Mouse (Mus musculus) testis, adult 2 months (tissue): ENCODE data around the gene Hcn4. TPM values are rescaled to one million over a fixed set of nuclear protein-coding genes. Genes with fewer than 3 reads are reported as not detected.

Experiments
- H3K27ac ChIP-seq: fragments of 200-500 bp; 2 replicates; pipeline ENCODE4 v1.5.1; 2012; ENCODE audit warnings: low read depth, low read length; ENCODE audit not compliant: control insufficient read depth, insufficient read depth
- H3K27me3 ChIP-seq: fragments of 200-500 bp; 2 replicates; pipeline ENCODE4 v1.6.1; 2012; ENCODE audit warnings: mild to moderate bottlenecking, low read length, moderate library complexity; ENCODE audit not compliant: control insufficient read depth, insufficient read depth
- H3K36me3 ChIP-seq: fragments of 200-500 bp; 2 replicates; pipeline ENCODE4 v1.6.1; 2012; ENCODE audit warnings: mild to moderate bottlenecking, low read length; ENCODE audit not compliant: control insufficient read depth, insufficient read depth
- H3K4me1 ChIP-seq: fragments of 200-500 bp; 2 replicates; pipeline ENCODE4 v1.6.1; 2012; ENCODE audit warnings: low read length; ENCODE audit not compliant: control insufficient read depth, insufficient read depth
- H3K4me3 ChIP-seq: fragments of 200-500 bp; 2 replicates; pipeline ENCODE4 v1.5.1; 2012; ENCODE audit warnings: low read depth, mild to moderate bottlenecking, low read length, moderate library complexity, mixed read lengths; ENCODE audit not compliant: control insufficient read depth
- CTCF ChIP-seq: fragments of 200-500 bp; IDR thresholded peaks from 2 replicates; pipeline ENCODE4 v1.5.1; 2012; ENCODE audit warnings: low read depth, mild to moderate bottlenecking, inconsistent platforms, low read length, moderate library complexity; ENCODE audit not compliant: control insufficient read depth, insufficient read depth, insufficient replicate concordance
- POLR2A ChIP-seq: fragments of 200-500 bp; IDR thresholded peaks from 2 replicates; pipeline ENCODE4 v1.6.1; 2012; ENCODE audit warnings: low read depth, mild to moderate bottlenecking, inconsistent platforms, low read length, moderate library complexity; ENCODE audit not compliant: control insufficient read depth
- polyA plus RNA-seq: library from polyadenylated mRNA; depleted of rRNA; stranded (reverse); fragments of >200 nt; gene quantifications from 2 replicates; pipeline ENCODE4 v1.2.3, GENCODE M21; 2012

Gene Hcn4
- polyA plus RNA-seq, 1 experiment, result 0.09 TPM

DNA sequence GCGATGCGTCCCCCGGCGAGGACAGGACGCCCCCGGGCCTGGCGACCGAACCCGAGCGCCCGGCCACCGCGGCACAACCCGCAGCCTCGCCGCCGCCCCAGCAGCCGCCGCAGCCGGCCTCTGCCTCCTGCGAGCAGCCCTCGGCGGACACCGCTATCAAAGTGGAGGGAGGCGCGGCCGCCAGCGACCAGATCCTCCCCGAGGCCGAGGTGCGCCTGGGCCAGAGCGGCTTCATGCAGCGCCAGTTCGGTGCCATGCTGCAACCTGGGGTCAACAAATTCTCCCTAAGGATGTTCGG lies 655 bp downstream of the Hcn4 start:
- Histone ChIP-seq H3K36me3 (no peaks in the 10 kb centered on the region), H3K27ac (no peak overlapping the region), H3K4me3 (no peak overlapping the region; the same call in 1 of the 2 replicates), H3K4me1 (peaks cover 17% of the 10 kb centered on the region), H3K27me3 (no peaks in the 10 kb centered on the region; the same call in 1 of the 2 replicates)
- TF ChIP-seq CTCF, result no peak
- no peak for TF ChIP-seq POLR2A

DNA sequence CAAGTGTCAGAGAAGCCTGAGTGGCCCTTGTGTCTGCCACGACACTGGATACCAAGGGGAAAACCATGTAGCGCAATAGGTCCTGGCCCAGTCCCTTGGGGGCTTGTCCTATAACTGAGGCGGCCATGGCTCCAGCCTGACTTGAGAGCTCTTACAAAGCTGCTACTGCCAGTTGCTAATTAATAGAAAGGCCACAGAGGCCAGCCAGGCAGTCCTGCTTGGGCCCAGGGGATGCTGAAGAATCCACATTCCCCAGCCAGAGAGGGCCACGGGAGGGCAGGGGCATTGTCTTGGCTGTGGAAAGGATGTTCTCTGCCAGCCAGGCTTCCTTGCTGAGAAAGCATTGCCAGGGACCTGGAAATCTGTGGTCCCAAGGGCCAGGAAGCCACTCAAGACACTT lies 6.4 kb downstream of the Hcn4 start:
- H3K4me1 ChIP-seq, result no peaks in the 10 kb centered on the region; the same call in 1 of the 2 replicates
- no peak overlapping the region for H3K4me3 ChIP-seq

DNA sequence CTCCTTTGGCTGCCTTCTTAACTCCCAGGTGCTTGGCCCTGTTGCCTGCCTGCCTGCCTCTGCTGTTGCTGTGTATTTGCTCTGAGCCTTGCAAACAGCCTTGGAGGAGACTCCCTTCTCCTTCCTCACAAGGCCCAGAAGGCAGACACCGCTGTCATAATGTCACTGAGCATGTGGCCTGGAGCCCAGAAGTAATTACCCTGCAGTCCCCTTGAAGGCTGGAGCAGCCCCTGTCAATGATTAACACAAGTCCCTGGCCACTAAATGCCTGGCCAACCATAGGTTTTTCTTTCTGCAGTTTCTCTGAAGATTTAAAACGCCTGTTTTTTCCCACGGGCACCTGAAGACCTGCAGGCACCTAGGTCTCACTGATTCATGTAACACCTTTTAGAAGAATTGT lies 9.7 kb downstream of the Hcn4 start:
- Histone ChIP-seq H3K4me1 (no peaks in the 10 kb centered on the region; the same call in 1 of the 2 replicates), H3K27me3 (no peaks in the 10 kb centered on the region), H3K36me3 (no peaks in the 10 kb centered on the region), H3K27ac (no peak overlapping the region), H3K4me3 (no peak overlapping the region)
- no peak for TF ChIP-seq POLR2A
- TF ChIP-seq CTCF, result no peak

More for the DNA sequence above, 6.4 kb downstream of the Hcn4 start:
- no peak for TF ChIP-seq POLR2A
- no peak for TF ChIP-seq CTCF
- H3K36me3 ChIP-seq, result no peaks in the 10 kb centered on the region
- no peak overlapping the region for H3K27ac ChIP-seq
- H3K27me3 ChIP-seq, result no peaks in the 10 kb centered on the region

GRCm38 (mm10) chr9:58837174-58837573 lies 14.0 kb downstream of the Hcn4 start:
- H3K4me1 ChIP-seq, result no peaks in the 10 kb centered on the region

GRCm38 (mm10) chr9:58838504-58838903 lies 15.3 kb downstream of the Hcn4 start:
- Histone ChIP-seq H3K36me3 (no peaks in the 10 kb centered on the region), H3K27ac (no peak overlapping the region), H3K4me1 (no peaks in the 10 kb centered on the region), H3K4me3 (no peak overlapping the region), H3K27me3 (no peaks in the 10 kb centered on the region)
- TF ChIP-seq CTCF (no peak), POLR2A (no peak)

More at GRCm38 (mm10) chr9:58837174-58837573, 14.0 kb downstream of the Hcn4 start:
- TF ChIP-seq CTCF, result no peak
- no peak for TF ChIP-seq POLR2A
- H3K36me3 ChIP-seq, result no peaks in the 10 kb centered on the region
- H3K27me3 ChIP-seq, result no peaks in the 10 kb centered on the region
- no peak overlapping the region for H3K27ac ChIP-seq
- H3K4me3 ChIP-seq, result no peak overlapping the region

DNA sequence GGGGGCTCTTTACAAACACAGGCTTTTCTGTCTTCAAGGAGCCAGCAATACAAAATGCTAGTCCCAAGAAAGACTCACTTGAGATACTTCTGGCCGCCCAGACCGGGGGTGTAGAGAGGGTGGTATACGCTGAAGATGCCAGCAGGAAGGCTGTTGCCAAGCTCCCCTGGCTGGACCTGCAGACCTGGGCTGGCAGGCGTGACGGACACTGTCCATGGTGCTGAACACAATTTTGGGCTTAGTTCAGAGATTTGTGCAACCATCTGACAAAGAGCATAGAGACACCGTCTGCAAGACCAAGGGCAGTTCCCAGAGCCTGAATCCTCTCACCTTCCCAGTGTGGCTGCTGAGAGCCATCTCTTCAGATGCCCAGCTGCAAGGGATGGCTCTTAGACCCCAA lies 18.4 kb downstream of the Hcn4 start:
- TF ChIP-seq POLR2A (no peak), CTCF (no peak)

GRCm38 (mm10) chr9:58844597-58844996 lies 21.4 kb downstream of the Hcn4 start:
- H3K36me3 ChIP-seq, result no peaks in the 10 kb centered on the region
- no peak overlapping the region for H3K4me3 ChIP-seq
- H3K4me1 ChIP-seq, result no peaks in the 10 kb centered on the region
- H3K27me3 ChIP-seq, result no peaks in the 10 kb centered on the region
- TF ChIP-seq CTCF (no peak), POLR2A (no peak)
- H3K27ac ChIP-seq, result no peak overlapping the region

More for the DNA sequence above, 18.4 kb downstream of the Hcn4 start:
- H3K27me3 ChIP-seq, result no peaks in the 10 kb centered on the region
- H3K36me3 ChIP-seq, result no peaks in the 10 kb centered on the region
- H3K4me3 ChIP-seq, result no peak overlapping the region
- no peaks in the 10 kb centered on the region for H3K4me1 ChIP-seq
- no peak overlapping the region for H3K27ac ChIP-seq

- no peak overlapping the region for H3K27ac ChIP-seq
- H3K4me3 ChIP-seq, result no peak overlapping the region
- H3K4me1 ChIP-seq, result no peaks in the 10 kb centered on the region
- H3K36me3 ChIP-seq, result no peaks in the 10 kb centered on the region
- H3K27me3 ChIP-seq, result no peaks in the 10 kb centered on the region
- no peak for TF ChIP-seq POLR2A
- TF ChIP-seq CTCF, result no peak
Observed at GRCm38 (mm10) chr9:58847008-58847407, 23.8 kb downstream of the Hcn4 start.
